In genomic region chr6:82892540-82892939, GRCm38 (mm10) we compare ENCODE assay signal across 10 mouse cellular contexts. TPM values are rescaled to one million over a fixed set of nuclear protein-coding genes. Genes with fewer than 3 reads are reported as not detected.
DNase-seq lines count a peak whose midpoint lies in the region; ATAC-seq and TF ChIP-seq lines count a peak whose summit lies in the region.
"Had no signal": no experiment of that assay in that cellular context is flagged by ENCODE, and none has a peak within 500 bp of the region (broad histone marks: within the 10 kb centered on the region; RNA-seq: fewer than 3 reads in every experiment).

No protein-coding gene starts in this region.

- WGBS in heart, adult 2 months = 71% methylated on average over 2 of the region's 2 CpGs
- WGBS in kidney, postnatal 0 days = 52% methylated on average over 2 of the region's 2 CpGs
- 93% methylated on average over 2 of the region's 2 CpGs for WGBS in midbrain, embryonic 10.5 days
- 89% methylated on average over 2 of the region's 2 CpGs for WGBS in forebrain, embryonic 12.5 days

- TF ChIP-seq CTCF in heart, adult 2 months (IDR thresholded peaks at IDR 0.05) = peak; percentile 75
- TF ChIP-seq CTCF in kidney, postnatal 0 days (IDR thresholded peaks at IDR 0.05; ENCODE audit: low read depth) = peak; percentile 61

- intact Hi-C loops in heart, adult 2 months (cut with DNase I) = no loop called here

- ATAC-seq in kidney, postnatal 0 days (replicated peaks; ENCODE audit: low FRiP score, low read depth) = no peak
- no peak for ATAC-seq in forebrain, embryonic 12.5 days (ENCODE audit: low FRiP score)

- DNase-seq in heart, adult 2 months = peak in 1 of 2 experiments; percentile 40
- DNase-seq in heart, adult 9 months (ENCODE audit: low spot score in 2 of 2) = no peak
- peak; percentile 41 for DNase-seq in urinary bladder, postnatal 14 days (ENCODE audit: low spot score)
- DNase-seq in urinary bladder, postnatal 10 days (ENCODE audit: low spot score) = no peak
- peak; percentile 17 for DNase-seq in kidney, postnatal 0 days (ENCODE audit: low spot score)
- DNase-seq in midbrain, embryonic 10.5 days (ENCODE audit: low spot score) = no peak
- no peak for DNase-seq in layer of hippocampus, adult 11-12 months (ENCODE audit: low spot score)

- H3K4me2 ChIP-seq in kidney, postnatal 0 days (ENCODE audit: low read length) = no peak overlapping the region
- no peak overlapping the region for H3K4me2 ChIP-seq in forebrain, embryonic 12.5 days
- H3K4me2 ChIP-seq: limb, embryonic 15.5 days had no signal

- H3K79me2 ChIP-seq in heart, adult 2 months (replicated peaks; ENCODE audit: control insufficient read depth, insufficient read depth, low read length) = no peaks in the 10 kb centered on the region

- H3K36me3 ChIP-seq in heart, adult 2 months (ENCODE audit: control insufficient read depth, insufficient read depth, low read length) = no peaks in the 10 kb centered on the region
- no peaks in the 10 kb centered on the region for H3K36me3 ChIP-seq in kidney, postnatal 0 days (ENCODE audit: insufficient read depth, low read length)
- H3K36me3 ChIP-seq in midbrain, embryonic 10.5 days = no peaks in the 10 kb centered on the region
- no peaks in the 10 kb centered on the region for H3K36me3 ChIP-seq in forebrain, embryonic 12.5 days (replicated peaks)
- H3K36me3 ChIP-seq: limb, embryonic 15.5 days had no signal

- no peak overlapping the region for H3K9ac ChIP-seq in heart, adult 2 months (ENCODE audit: low read depth, low read length)
- H3K9ac ChIP-seq in kidney, postnatal 0 days (ENCODE audit: low read depth, low read length) = no peak overlapping the region
- no peak overlapping the region for H3K9ac ChIP-seq in forebrain, embryonic 12.5 days
- H3K9ac ChIP-seq: limb, embryonic 15.5 days had no signal

- H3K27me3 ChIP-seq in heart, adult 2 months (ENCODE audit: control insufficient read depth, insufficient read depth, low read length) = no peaks in the 10 kb centered on the region
- no peaks in the 10 kb centered on the region for H3K27me3 ChIP-seq in kidney, postnatal 0 days (ENCODE audit: insufficient read depth, low read length)
- no peaks in the 10 kb centered on the region for H3K27me3 ChIP-seq in midbrain, embryonic 10.5 days (ENCODE audit: low read depth, poor library complexity, severe bottlenecking)
- H3K27me3 ChIP-seq in forebrain, embryonic 12.5 days = no peaks in the 10 kb centered on the region
- H3K27me3 ChIP-seq: limb, embryonic 15.5 days had no signal

- H3K27ac ChIP-seq in heart, adult 2 months = no peak overlapping the region
- no peak overlapping the region for H3K27ac ChIP-seq in kidney, postnatal 0 days
- H3K27ac ChIP-seq in midbrain, embryonic 10.5 days (replicated peaks) = no peak overlapping the region
- no peak overlapping the region for H3K27ac ChIP-seq in forebrain, embryonic 12.5 days
- H3K27ac ChIP-seq: limb, embryonic 15.5 days had no signal

- no peak for TF ChIP-seq POLR2A in heart, adult 2 months (IDR thresholded peaks at IDR 0.05; ENCODE audit: insufficient read depth, low read depth, low read length)

- no peak overlapping the region for H3K4me3 ChIP-seq in heart, adult 2 months
- no peak overlapping the region for H3K4me3 ChIP-seq in kidney, postnatal 0 days (replicated peaks; ENCODE audit: low read depth, low read length)
- H3K4me3 ChIP-seq in midbrain, embryonic 10.5 days = no peak overlapping the region
- no peak overlapping the region for H3K4me3 ChIP-seq in forebrain, embryonic 12.5 days (replicated peaks)
- H3K4me3 ChIP-seq: limb, embryonic 15.5 days had no signal

- H3K4me1 ChIP-seq in heart, adult 2 months (ENCODE audit: control insufficient read depth, insufficient read depth, low read length) = peaks cover 2% of the 10 kb centered on the region; the same call in 1 of the 2 replicates
- H3K4me1 ChIP-seq in kidney, postnatal 0 days (replicated peaks; ENCODE audit: insufficient read depth, low read length) = no peaks in the 10 kb centered on the region
- H3K4me1 ChIP-seq in midbrain, embryonic 10.5 days = peaks cover 5% of the 10 kb centered on the region
- H3K4me1 ChIP-seq in forebrain, embryonic 12.5 days = no peaks in the 10 kb centered on the region

- no peaks in the 10 kb centered on the region for H3K9me3 ChIP-seq in kidney, postnatal 0 days (replicated peaks; ENCODE audit: low read length)
- H3K9me3 ChIP-seq in midbrain, embryonic 10.5 days (replicated peaks) = no peaks in the 10 kb centered on the region
- H3K9me3 ChIP-seq in forebrain, embryonic 12.5 days = no peaks in the 10 kb centered on the region
- H3K9me3 ChIP-seq: limb, embryonic 15.5 days had no signal

- TF ChIP-seq EP300 in heart, adult 2 months (IDR thresholded peaks at IDR 0.05; ENCODE audit: insufficient read depth, low read depth, low read length) = no peak

RNA-seq across cellular contexts. Expression of gene Sema4f, which starts 47.0 kb away (rescaled TPM):
- total RNA-seq in heart, adult 2 months (2021) = under 1 TPM; 0.13 to 0.18 TPM
- 0.37 and 0.53 TPM in 2 replicates for polyA plus RNA-seq in heart, adult 2 months (2012; rRNA removed)
- 0.41 and 0.50 TPM in 2 replicates for polyA plus RNA-seq in kidney, postnatal 0 days (2015; fragmentation: Nextera tagmentation; extraction: Ambion mirVana)
- 2.0 and 2.4 TPM in 2 replicates for polyA plus RNA-seq in midbrain, embryonic 10.5 days (2016; fragmentation: Nextera tagmentation; extraction: Ambion mirVana)
- polyA plus RNA-seq in forebrain, embryonic 12.5 days (2016; fragmentation: Nextera tagmentation; extraction: Ambion mirVana) = 4.6 and 5.9 TPM in 2 replicates

RNA-seq across cellular contexts. Expression of gene M1ap, which starts 54.2 kb away (rescaled TPM):
- total RNA-seq in heart, adult 2 months (2021) = under 1 TPM in 1 of 2 experiments, not detected in 1; 0.34 TPM
- polyA plus RNA-seq in heart, adult 2 months (2012; rRNA removed) = 0.31 TPM in 1 of 2 replicates, not detected in the other
- 0.32 and 0.34 TPM in 2 replicates for polyA plus RNA-seq in kidney, postnatal 0 days (2015; fragmentation: Nextera tagmentation; extraction: Ambion mirVana)
- 0.09 and 0.23 TPM in 2 replicates for polyA plus RNA-seq in midbrain, embryonic 10.5 days (2016; fragmentation: Nextera tagmentation; extraction: Ambion mirVana)
- not detected in 2 replicates for polyA plus RNA-seq in forebrain, embryonic 12.5 days (2016; fragmentation: Nextera tagmentation; extraction: Ambion mirVana)
- total RNA-seq: heart, adult 8-10 months had no signal

Comparison
In these comparisons a context has a peak if more than half of its experiments do, and no peak if none do; other contexts are left out.
1. DNase-seq: peak in urinary bladder, postnatal 14 days (single experiment) and kidney, postnatal 0 days (single experiment); none in heart, adult 9 months (0 of 2), urinary bladder, postnatal 10 days (single experiment), midbrain, embryonic 10.5 days (single experiment) and layer of hippocampus, adult 11-12 months (single experiment).